Mouse (Mus musculus): ENCODE data around the gene Iqcf6.

Iqcf6 gene

DNA sequence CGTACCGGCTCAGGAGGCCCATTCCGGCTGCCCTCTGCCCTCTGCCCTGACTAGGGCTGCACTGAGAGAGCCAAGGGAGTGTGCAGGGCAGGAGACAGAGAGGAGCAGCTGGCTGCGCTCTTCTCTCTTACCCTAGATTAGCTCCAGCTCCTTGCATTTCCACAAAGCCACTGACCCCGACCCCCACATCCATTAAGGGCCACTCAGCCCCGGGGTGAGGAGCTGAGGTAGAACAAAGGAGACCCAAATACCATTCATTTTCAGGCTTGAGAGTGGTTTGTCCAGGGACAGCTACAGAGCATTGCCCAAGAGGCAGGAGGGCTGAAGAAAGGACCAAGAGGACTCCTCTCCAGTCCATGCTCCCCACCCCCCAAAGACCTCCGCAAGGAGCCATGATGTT lies 33.1 kb downstream of the Iqcf6 start:
- DNase-seq, result no peak

DNA sequence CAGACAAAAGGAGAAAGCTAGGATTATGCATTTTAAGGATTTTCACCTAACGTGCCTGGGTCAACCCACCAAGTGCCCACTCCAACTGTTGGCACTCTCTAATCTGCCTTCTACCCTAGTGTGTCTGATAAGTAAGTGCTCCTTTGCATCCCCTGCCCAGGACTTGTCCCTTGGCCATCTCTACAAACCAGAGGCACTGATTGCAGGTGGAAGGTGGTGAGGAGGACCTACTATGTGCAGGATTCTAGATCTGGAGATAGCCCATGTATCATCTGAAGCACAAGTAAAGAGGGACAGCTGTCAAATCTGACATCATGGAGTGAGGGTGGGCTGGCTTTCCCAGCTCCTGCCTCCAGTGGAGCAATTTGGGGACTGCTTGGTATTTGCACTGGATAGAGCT lies 33.6 kb downstream of the Iqcf6 start:
- no peak for DNase-seq

DNA sequence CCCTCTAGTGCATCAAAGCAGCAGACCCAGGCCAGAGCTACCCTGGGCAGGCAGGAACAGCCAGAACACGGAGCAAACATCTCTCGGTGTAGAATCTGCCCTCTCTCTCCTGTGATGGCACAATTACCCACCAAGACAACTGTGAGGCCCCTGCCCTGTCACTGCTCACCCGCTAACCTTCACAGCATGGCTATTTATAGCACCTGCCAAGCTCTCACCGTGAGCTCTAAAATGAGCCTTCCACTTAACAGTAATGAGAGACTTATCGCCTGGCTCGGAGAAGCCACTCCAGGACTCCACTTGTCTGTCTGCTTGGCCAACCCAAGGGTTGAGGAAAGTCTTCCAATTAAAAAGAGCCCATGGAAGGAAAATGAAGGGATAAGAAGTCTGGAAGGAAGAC lies 36.8 kb downstream of the Iqcf6 start:
- DNase-seq, result no peak

GRCm38 (mm10) chr9:106664433-106664832 lies 38.1 kb downstream of the Iqcf6 start:
- DNase-seq, result no peak

DNA sequence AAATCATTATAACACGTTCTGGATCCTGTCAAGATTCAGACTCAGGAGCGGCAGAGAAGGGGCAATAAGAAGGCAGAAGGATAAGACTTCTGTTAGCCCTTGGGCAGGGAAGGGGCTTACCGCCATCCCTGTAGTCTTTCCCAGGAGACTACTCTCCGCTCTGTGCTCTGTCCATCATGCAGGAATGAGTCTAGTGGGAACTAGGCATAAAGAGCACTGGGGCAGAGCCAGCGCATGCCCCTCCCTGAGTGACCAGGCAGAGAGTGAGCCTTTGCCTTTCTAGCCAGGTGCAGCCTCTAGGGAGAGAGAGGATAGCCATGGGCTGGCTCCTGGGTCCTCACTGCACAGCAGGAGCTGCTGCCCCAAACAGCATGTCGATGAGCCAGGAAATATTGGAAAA lies 38.5 kb downstream of the Iqcf6 start:
- no peak for DNase-seq

DNA sequence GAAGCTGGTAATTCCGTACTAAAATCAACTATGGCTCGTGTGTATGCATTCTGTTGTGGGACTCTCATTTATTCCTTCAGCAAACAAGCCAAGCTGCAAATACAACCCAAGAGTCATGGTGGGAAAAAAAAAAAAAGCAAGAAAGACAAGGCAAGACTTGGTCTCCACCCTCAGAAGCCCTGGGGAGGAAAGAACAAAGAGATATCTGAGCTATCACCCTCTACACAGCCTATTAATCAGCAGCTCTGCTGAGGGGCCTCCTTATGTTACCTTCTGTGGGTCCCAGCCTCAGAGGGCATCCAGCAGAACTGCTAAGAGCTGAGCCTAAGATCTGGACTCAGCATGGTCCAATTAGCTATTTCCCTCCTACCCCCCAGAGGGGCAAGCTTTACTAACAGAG lies 47.5 kb downstream of the Iqcf6 start:
- DNase-seq, result no peak

- peak; percentile 79 for DNase-seq
Observed at GRCm38 (mm10) chr9:106675480-106675879, 49.1 kb downstream of the Iqcf6 start.

DNA sequence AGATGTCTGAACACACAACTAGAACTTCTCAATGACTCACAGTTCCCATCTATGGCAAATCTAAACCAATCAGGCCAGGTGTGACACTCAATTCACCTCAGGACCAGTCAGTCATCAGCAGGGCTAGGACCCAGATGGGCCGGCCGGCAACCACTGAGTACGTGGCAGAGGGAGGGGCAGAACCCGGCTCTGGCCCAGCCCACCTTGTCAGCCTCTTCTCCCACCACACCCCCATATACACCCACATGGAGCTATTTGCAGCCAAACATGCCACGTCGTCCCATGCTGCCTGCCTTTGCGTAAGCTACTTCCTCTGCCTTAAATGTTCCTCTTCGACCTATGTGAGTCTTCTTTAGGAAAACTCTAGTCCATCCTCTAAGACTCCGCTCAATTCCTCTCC lies 49.6 kb downstream of the Iqcf6 start:
- DNase-seq, result no peak

GRCm38 (mm10) chr9:106676571-106676970 lies 50.2 kb downstream of the Iqcf6 start:
- no peak for DNase-seq

Data from cerebellum, adult 9-11 months (tissue).